Mouse (Mus musculus): ENCODE results near the gene Layn.

DNA sequence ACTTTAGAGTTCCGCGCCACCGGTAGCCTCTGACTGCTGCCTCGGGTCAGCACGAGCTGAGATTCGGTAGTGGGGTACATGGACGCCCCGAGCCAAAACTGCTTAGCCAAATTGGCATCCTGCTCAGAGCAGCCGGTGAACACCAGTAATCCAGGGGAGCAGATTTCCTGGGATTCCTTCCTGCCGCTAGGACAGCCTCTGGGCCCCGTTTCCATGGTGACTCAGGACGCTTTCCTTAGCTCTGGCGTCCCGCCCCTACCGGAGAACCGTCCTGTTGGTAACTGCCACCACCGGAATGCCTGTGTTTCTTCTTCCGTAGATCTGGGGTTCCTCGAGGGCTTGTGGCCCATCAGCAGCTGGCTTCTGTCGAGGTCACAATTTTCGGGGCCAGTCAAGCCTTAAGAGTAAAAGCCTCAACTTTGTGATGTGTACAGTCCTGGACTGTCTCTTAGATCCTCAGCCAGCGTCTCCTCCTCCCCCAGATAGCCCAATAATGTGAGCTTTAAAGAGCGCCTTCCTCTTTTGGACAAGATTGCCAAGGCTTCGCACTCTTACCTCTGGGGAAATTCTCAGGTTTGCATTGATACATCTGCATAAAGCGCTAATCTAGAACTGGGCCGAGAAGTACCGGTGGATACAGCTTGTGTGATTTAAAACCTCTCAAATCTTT, 25.0 kb upstream of the Layn start, which contains the start of gene 4833427G06Rik:
- no peak for TF ChIP-seq CTCF (IDR thresholded peaks at IDR 0.05; ENCODE audit: extremely low read depth, insufficient read length, insufficient replicate concordance, low read depth, low read length)
- no peak for TF ChIP-seq POLR2A (IDR thresholded peaks at IDR 0.05; ENCODE audit: low read depth, low read length)

Data from small intestine, adult 2 months (tissue).